Mouse (Mus musculus): ENCODE data around the gene Carf.

Carf gene

GRCm38 (mm10) chr1:60179932-60180783 is 82.1 kb downstream of the Carf start, which contains the start of gene Nbeal1:
TSS of gene Nbeal1 (plus strand) at chr1:60180599.
- DNase-seq (ENCODE audit: extremely low spot score, low spot score): peak; percentile 99

- no peak for DNase-seq (ENCODE audit: extremely low spot score, low spot score)
Measured at GRCm38 (mm10) chr1:60180784-60181221, 82.8 kb downstream of the Carf start.

GRCm38 (mm10) chr1:60188454-60188853 is 90.4 kb downstream of the Carf start:
- no peak for DNase-seq (ENCODE audit: extremely low spot score, low spot score)

- no peak for DNase-seq (ENCODE audit: extremely low spot score, low spot score)
Measured at GRCm38 (mm10) chr1:60196813-60197212, 98.8 kb downstream of the Carf start.

GRCm38 (mm10) chr1:60199006-60199405 is 101.0 kb downstream of the Carf start:
- DNase-seq (ENCODE audit: extremely low spot score, low spot score): no peak
